Mouse (Mus musculus) adrenal gland, adult (tissue): ENCODE data around the gene Eif2d.

Experiments used
- DNase-seq, 2 experiments: peaks; one replicate each; pipeline ENCODE4 v3.0.0; 2022 to 2023; ENCODE audit warnings: low spot score in 1 of 2; ENCODE audit not compliant: inconsistent age in 2 of 2

Eif2d gene

GRCm38 (mm10) chr1:131183201-131183600 lies 30.2 kb downstream of the Eif2d start:
- peak in 1 of 2 experiments; percentile 36 for DNase-seq

GRCm38 (mm10) chr1:131184253-131184955 lies 31.4 kb downstream of the Eif2d start:
- peak in 1 of 2 experiments; percentile 68 for DNase-seq

GRCm38 (mm10) chr1:131184956-131185660 lies 32.1 kb downstream of the Eif2d start:
- DNase-seq: peak in 1 of 2 experiments; percentile 22

GRCm38 (mm10) chr1:131185821-131186506 lies 33.0 kb downstream of the Eif2d start:
- no peak for DNase-seq

GRCm38 (mm10) chr1:131186995-131187394 lies 34.0 kb downstream of the Eif2d start:
- peak in 1 of 2 experiments; percentile 24 for DNase-seq

- DNase-seq: no peak
Observed at GRCm38 (mm10) chr1:131187856-131188255, 34.9 kb downstream of the Eif2d start.

GRCm38 (mm10) chr1:131188655-131189054 lies 35.7 kb downstream of the Eif2d start:
- DNase-seq: peak in 1 of 2 experiments; percentile 38

- DNase-seq: peak in 1 of 2 experiments; percentile 30
Observed at GRCm38 (mm10) chr1:131193746-131194145, 40.8 kb downstream of the Eif2d start.

GRCm38 (mm10) chr1:131195653-131196052 lies 42.7 kb downstream of the Eif2d start:
- peak in 1 of 2 experiments; percentile 37 for DNase-seq

- DNase-seq: no peak
Observed at GRCm38 (mm10) chr1:131196107-131196506, 43.1 kb downstream of the Eif2d start.

GRCm38 (mm10) chr1:131198417-131198960 lies 45.5 kb downstream of the Eif2d start:
- DNase-seq: no peak

- DNase-seq: peak in 1 of 2 experiments; percentile 35
Observed at GRCm38 (mm10) chr1:131199118-131199821, 46.3 kb downstream of the Eif2d start.

GRCm38 (mm10) chr1:131199976-131200375 lies 47.0 kb downstream of the Eif2d start:
- DNase-seq: peak; percentile 47 to 62

- DNase-seq: peak in 1 of 2 experiments; percentile 29
Observed at GRCm38 (mm10) chr1:131200588-131200987, 47.6 kb downstream of the Eif2d start.

GRCm38 (mm10) chr1:131201391-131201790 lies 48.4 kb downstream of the Eif2d start:
- no peak for DNase-seq

GRCm38 (mm10) chr1:131204461-131204860 lies 51.5 kb downstream of the Eif2d start:
- DNase-seq: no peak

GRCm38 (mm10) chr1:131206342-131206741 lies 53.4 kb downstream of the Eif2d start:
- peak in 1 of 2 experiments; percentile 57 for DNase-seq

GRCm38 (mm10) chr1:131207531-131207930 lies 54.5 kb downstream of the Eif2d start:
- peak; percentile 74 to 82 for DNase-seq

- DNase-seq: no peak
Observed at GRCm38 (mm10) chr1:131208081-131208480, 55.1 kb downstream of the Eif2d start.

GRCm38 (mm10) chr1:131208800-131209199 lies 55.8 kb downstream of the Eif2d start:
- DNase-seq: no peak

GRCm38 (mm10) chr1:131209971-131210426 lies 57.0 kb downstream of the Eif2d start:
- peak; percentile 71 to 86 for DNase-seq
